31 mouse cellular contexts compared by ENCODE assay signal in the genomic region with DNA sequence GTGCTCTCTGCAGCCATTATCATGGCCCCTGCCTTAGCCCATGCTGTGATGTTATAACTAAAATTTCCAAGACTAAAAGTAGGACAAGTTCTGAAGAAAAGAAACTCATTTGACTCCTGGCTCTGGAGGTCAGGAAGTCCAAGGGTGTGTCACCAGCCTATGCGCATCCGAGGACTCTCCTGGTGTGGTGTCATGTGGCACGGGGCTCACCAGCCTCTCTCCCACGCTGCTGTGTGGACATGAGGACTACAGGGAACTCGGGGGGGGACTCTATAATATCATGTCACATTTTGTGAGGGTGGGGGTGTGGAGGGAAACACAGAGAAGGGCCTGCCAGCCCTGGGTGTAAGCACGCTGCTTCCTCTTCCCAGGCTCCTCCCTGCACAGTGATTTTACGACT.
A peak's percentile ranks its signal among the peaks of the same experiment; 100 is the strongest.
DNase-seq lines count a peak whose midpoint lies in the region; ATAC-seq and TF ChIP-seq lines count a peak whose summit lies in the region.
"Had no signal": no experiment of that assay in that cellular context is flagged by ENCODE, and none has a peak within 500 bp of the region (broad histone marks: within the 10 kb centered on the region; RNA-seq: fewer than 3 reads in every experiment).

No protein-coding gene starts in this region.

- ATAC-seq in frontal cortex, adult (ENCODE audit: low TSS enrichment) = peak; percentile 18; the same call in 1 of the 2 replicates
- ATAC-seq in lung, postnatal 0 days = peak; percentile 23; the same call in 1 of the 2 replicates
- ATAC-seq in megakaryocyte, adult 5-6 weeks (ENCODE audit: poor library complexity, severe bottlenecking) = peak; percentile 56
- ATAC-seq: activated CD4-positive, CD25-positive, alpha-beta regulatory T cell, adult 4 months; CD4-positive, CD25-positive, alpha-beta regulatory T cell, adult 4 months; midbrain, embryonic 15.5 days had no signal

- no peak for TF ChIP-seq EP300 in lung, postnatal 0 days (IDR thresholded peaks at IDR 0.05)

- no peaks in the 10 kb centered on the region for H3K36me3 ChIP-seq in lung, postnatal 0 days (ENCODE audit: insufficient read depth, low read length)
- H3K36me3 ChIP-seq: hindbrain, embryonic 15.5 days; midbrain, embryonic 15.5 days had no signal

- no peak overlapping the region for H3K4me2 ChIP-seq in lung, postnatal 0 days (replicated peaks; ENCODE audit: low read depth, low read length)
- H3K4me2 ChIP-seq: heart, embryonic 12.5 days; hindbrain, embryonic 15.5 days; lung, embryonic 14.5 days; midbrain, embryonic 15.5 days; neural tube, embryonic 15.5 days had no signal

- no peak overlapping the region for H3K4me3 ChIP-seq in lung, postnatal 0 days (ENCODE audit: low read depth, low read length)
- no peak overlapping the region for H3K4me3 ChIP-seq in cortical plate, adult 2 months (ENCODE audit: insufficient read depth, low read length)
- H3K4me3 ChIP-seq: erythroblast, embryonic 14.5 days; gastrocnemius, adult 2 months; heart, adult 2 months; heart, embryonic 12.5 days; hindbrain, embryonic 15.5 days; midbrain, embryonic 10.5 days; midbrain, embryonic 15.5 days; neural tube, embryonic 15.5 days had no signal

- no peaks in the 10 kb centered on the region for H3K4me1 ChIP-seq in lung, postnatal 0 days (ENCODE audit: insufficient read depth, low read depth, low read length)
- peaks cover 18% of the 10 kb centered on the region for H3K4me1 ChIP-seq in cortical plate, adult 2 months (ENCODE audit: control insufficient read depth, insufficient read depth, low read length)

- H3K27me3 ChIP-seq in lung, postnatal 0 days (replicated peaks; ENCODE audit: insufficient read depth, low read length) = no peaks in the 10 kb centered on the region
- H3K27me3 ChIP-seq: heart, embryonic 12.5 days; hindbrain, embryonic 15.5 days; midbrain, embryonic 15.5 days; neural tube, embryonic 15.5 days had no signal

- no peaks in the 10 kb centered on the region for H3K9me3 ChIP-seq in lung, postnatal 0 days (ENCODE audit: low read length)
- H3K9me3 ChIP-seq: heart, embryonic 12.5 days; hindbrain, embryonic 15.5 days; midbrain, embryonic 10.5 days; midbrain, embryonic 15.5 days; neural tube, embryonic 15.5 days had no signal

- WGBS in lung, postnatal 0 days = 52% methylated on average over 7 of the region's 7 CpGs

- TF ChIP-seq CTCF in lung, postnatal 0 days (IDR thresholded peaks at IDR 0.05) = no peak
- no peak for TF ChIP-seq CTCF in cortical plate, adult 2 months (IDR thresholded peaks at IDR 0.05; ENCODE audit: extremely low read depth, insufficient read depth, low read length)

- no peak overlapping the region for H3K9ac ChIP-seq in lung, postnatal 0 days (replicated peaks; ENCODE audit: low read depth)
- H3K9ac ChIP-seq: heart, embryonic 12.5 days; hindbrain, embryonic 15.5 days; liver, embryonic 14.5 days; lung, embryonic 14.5 days; midbrain, embryonic 15.5 days; neural tube, embryonic 15.5 days had no signal

- TF ChIP-seq POLR2A in cortical plate, adult 2 months (IDR thresholded peaks at IDR 0.05; ENCODE audit: extremely low read depth, insufficient read depth, low read length) = no peak

- no peak for DNase-seq in frontal cortex, postnatal 36 days (ENCODE audit: low spot score in 2 of 2)
- DNase-seq in lung, postnatal 0 days (ENCODE audit: low spot score) = no peak
- DNase-seq in lung, postnatal 25 days (ENCODE audit: low spot score) = no peak
- no peak for DNase-seq in spleen, adult 12 weeks (ENCODE audit: low spot score)
- DNase-seq: adrenal gland, adult 2 months; adrenal gland, postnatal 36 days; cerebellum, adult 18-20 months; cerebellum, postnatal 10 days; gastrocnemius, adult 2 months; kidney, adult 2 months; layer of hippocampus, postnatal 36 days; liver; lung, embryonic 14.5 days; retina, postnatal 1 day; thymus, adult 18-20 months; thymus, postnatal 25 days had no signal

- H3K27ac ChIP-seq in lung, postnatal 0 days (ENCODE audit: low read length) = no peak overlapping the region
- peak overlapping the region; percentile 64; the same call in 1 of the 2 replicates for H3K27ac ChIP-seq in cortical plate, adult 2 months (ENCODE audit: insufficient read depth, low read length)
- H3K27ac ChIP-seq: gastrocnemius, adult 2 months; heart, adult 2 months; hindbrain, embryonic 15.5 days; kidney, postnatal 0 days; liver, embryonic 14.5 days; midbrain, embryonic 15.5 days; stomach, postnatal 0 days had no signal
